Mouse (Mus musculus): ENCODE results near the gene B3gnt9. TPM values are rescaled to one million over a fixed set of nuclear protein-coding genes. Genes with fewer than 3 reads are reported as not detected.
A peak's percentile ranks its signal among the peaks of the same experiment; 100 is the strongest.

B3gnt9 gene
- total and polyA plus RNA-seq, 3 experiments: 0.57 to 4.1 (median 0.66) TPM

- DNase-seq (ENCODE audit: extremely low read depth): no peak
- Histone ChIP-seq H3K9ac (ENCODE audit: insufficient read depth, low read depth) (no peak overlapping the region), H3K27ac (ENCODE audit: insufficient read depth, low read depth) (no peak overlapping the region), H3K79me2 (replicated peaks; ENCODE audit: control insufficient read depth, extremely low read depth, insufficient read depth, poor library complexity, severe bottlenecking) (no peaks in the 10 kb centered on the region), H3K4me2 (ENCODE audit: insufficient read depth, low read depth, poor library complexity, severe bottlenecking) (no peak overlapping the region), H3K4me3 (replicated peaks in 1 of 3; ENCODE audit: low read depth in 2 of 3, low read length in 2 of 3, poor library complexity in 1 of 3) (no peak overlapping the region), H3K4me1 (ENCODE audit: control insufficient read depth in 1 of 2, insufficient read depth in 2 of 2) (peaks cover 2 to 8% of the 10 kb centered on the region in 2 experiments; a peak in 3 of 4 replicates), H3K9me3 (replicated peaks; ENCODE audit: low read length) (no peaks in the 10 kb centered on the region), H3K36me3 (replicated peaks in 1 of 2; ENCODE audit: control insufficient read depth in 1 of 2, insufficient read depth in 1 of 2, low read length in 1 of 2) (peaks cover 13 to 69% of the 10 kb centered on the region in 2 experiments), H3K27me3 (replicated peaks) (no peaks in the 10 kb centered on the region)
- in situ Hi-C loops (cut with MboI; ENCODE audit: low pct_ligation_motif_present, low pct_unique_long_range_greater_than_20kb, low sequenced_read_pairs): loop anchor here (10.0 kb wide), 1 partner anchor 158 kb away; no protein-coding TSS in a partner anchor
- dilution Hi-C loops (cut with MboI; ENCODE audit: extremely low pct_ligation_motif_present, extremely low pct_unique_long_range_greater_than_20kb, low sequenced_read_pairs): no loop called here
- no peak for TF ChIP-seq MYC (IDR thresholded peaks at IDR 0.05; ENCODE audit: low read depth, low read length)
- no peak for TF ChIP-seq ZC3H11A (IDR thresholded peaks at IDR 0.05; ENCODE audit: low read depth, low read length)
- peak in 1 of 2 experiments; percentile 55; a peak in 2 of 4 replicates for TF ChIP-seq CTCF (conservative IDR thresholded peaks at IDR 0.05 in 1 of 2, IDR thresholded peaks at IDR 0.05 in 1 of 2; ENCODE audit: low read depth in 2 of 2, low read length in 2 of 2)
- no peak for TF ChIP-seq MEF2A (IDR thresholded peaks at IDR 0.05; ENCODE audit: borderline replicate concordance, low read depth, low read length)
- no peak for TF ChIP-seq GABPA (IDR thresholded peaks at IDR 0.05; ENCODE audit: insufficient replicate concordance, low read depth, low read length)
- no peak for TF ChIP-seq BHLHE40 (IDR thresholded peaks at IDR 0.05; ENCODE audit: low read depth, low read length)
- no peak for TF ChIP-seq NELFE (IDR thresholded peaks at IDR 0.05; ENCODE audit: low read depth, low read length)
- peak; percentile 42 for TF ChIP-seq RAD21 (IDR thresholded peaks at IDR 0.05; ENCODE audit: low read depth, low read length)
- TF ChIP-seq SMC3 (IDR thresholded peaks at IDR 0.05; ENCODE audit: low read depth, low read length): peak; percentile 40
- no peak for TF ChIP-seq USF2 (conservative IDR thresholded peaks at IDR 0.05; ENCODE audit: low read depth, low read length)
- no peak for TF ChIP-seq CHD2 (IDR thresholded peaks at IDR 0.05; ENCODE audit: low read length)
These were observed 28.1 kb upstream of the B3gnt9 start for GRCm38 (mm10) chr8:105283074-105283473.

- H3K4me2 ChIP-seq (ENCODE audit: insufficient read depth, low read depth, poor library complexity, severe bottlenecking): no peak overlapping the region
- dilution Hi-C loops (cut with MboI; ENCODE audit: extremely low pct_ligation_motif_present, extremely low pct_unique_long_range_greater_than_20kb, low sequenced_read_pairs) (no loop called here), in situ Hi-C loops (cut with MboI; ENCODE audit: low pct_ligation_motif_present, low pct_unique_long_range_greater_than_20kb, low sequenced_read_pairs) (loop anchor here (10.0 kb wide), 1 partner anchor 157 kb away; no protein-coding TSS in a partner anchor)
- no peak for DNase-seq (ENCODE audit: extremely low read depth)
- no peak overlapping the region for H3K4me3 ChIP-seq (replicated peaks in 1 of 3; ENCODE audit: low read depth in 2 of 3, low read length in 2 of 3, poor library complexity in 1 of 3)
- H3K27ac ChIP-seq (ENCODE audit: insufficient read depth, low read depth): no peak overlapping the region
- peaks cover 2 to 6% of the 10 kb centered on the region in 2 experiments; a peak in 3 of 4 replicates for H3K4me1 ChIP-seq (ENCODE audit: control insufficient read depth in 1 of 2, insufficient read depth in 2 of 2)
- no peaks in the 10 kb centered on the region for H3K79me2 ChIP-seq (replicated peaks; ENCODE audit: control insufficient read depth, extremely low read depth, insufficient read depth, poor library complexity, severe bottlenecking)
- TF ChIP-seq SMC3 (IDR thresholded peaks at IDR 0.05; ENCODE audit: low read depth, low read length): no peak
- TF ChIP-seq CHD1 (IDR thresholded peaks at IDR 0.05; ENCODE audit: low read depth, low read length): no peak
- TF ChIP-seq TBP (conservative IDR thresholded peaks at IDR 0.05; ENCODE audit: low read depth, low read length): no peak
- no peak for TF ChIP-seq CTCF (conservative IDR thresholded peaks at IDR 0.05 in 1 of 2, IDR thresholded peaks at IDR 0.05 in 1 of 2; ENCODE audit: low read depth in 2 of 2, low read length in 2 of 2)
- no peak for TF ChIP-seq BHLHE40 (IDR thresholded peaks at IDR 0.05; ENCODE audit: low read depth, low read length)
- no peak for TF ChIP-seq POLR2AphosphoS2 (IDR thresholded peaks at IDR 0.05; ENCODE audit: low read depth, low read length)
- TF ChIP-seq UBTF (IDR thresholded peaks at IDR 0.05; ENCODE audit: low read depth, low read length): no peak
- no peak for TF ChIP-seq TCF12 (IDR thresholded peaks at IDR 0.05; ENCODE audit: low read depth, low read length)
- TF ChIP-seq ELF1 (IDR thresholded peaks at IDR 0.05; ENCODE audit: low read depth, low read length): no peak
- TF ChIP-seq MXI1 (IDR thresholded peaks at IDR 0.05; ENCODE audit: low read depth, low read length): no peak
- no peak for TF ChIP-seq NRF1 (IDR thresholded peaks at IDR 0.05; ENCODE audit: low read depth, low read length)
- TF ChIP-seq HCFC1 (IDR thresholded peaks at IDR 0.05; ENCODE audit: low read depth, low read length): no peak
- TF ChIP-seq EP300 (IDR thresholded peaks at IDR 0.05; ENCODE audit: low read length): no peak
- TF ChIP-seq RCOR1 (conservative IDR thresholded peaks at IDR 0.05; ENCODE audit: low read depth, low read length): no peak
- TF ChIP-seq ETS1 (conservative IDR thresholded peaks at IDR 0.05; ENCODE audit: low read depth, low read length): no peak
- peaks cover 13 to 70% of the 10 kb centered on the region in 2 experiments for H3K36me3 ChIP-seq (replicated peaks in 1 of 2; ENCODE audit: control insufficient read depth in 1 of 2, insufficient read depth in 1 of 2, low read length in 1 of 2)
- no peaks in the 10 kb centered on the region for H3K27me3 ChIP-seq (replicated peaks)
- H3K9me3 ChIP-seq (replicated peaks; ENCODE audit: low read length): no peaks in the 10 kb centered on the region
- H3K9ac ChIP-seq (ENCODE audit: insufficient read depth, low read depth): no peak overlapping the region
These were observed 27.3 kb upstream of the B3gnt9 start for GRCm38 (mm10) chr8:105282239-105282638.
